Mouse (Mus musculus): Measurements from ENCODE around the gene Olfr1423. TPM values are rescaled to one million over a fixed set of nuclear protein-coding genes. Genes with fewer than 3 reads are reported as not detected.

The Olfr1423 gene
- polyA plus RNA-seq, 1 experiment from 2014 or later: 0.03 TPM

DNA sequence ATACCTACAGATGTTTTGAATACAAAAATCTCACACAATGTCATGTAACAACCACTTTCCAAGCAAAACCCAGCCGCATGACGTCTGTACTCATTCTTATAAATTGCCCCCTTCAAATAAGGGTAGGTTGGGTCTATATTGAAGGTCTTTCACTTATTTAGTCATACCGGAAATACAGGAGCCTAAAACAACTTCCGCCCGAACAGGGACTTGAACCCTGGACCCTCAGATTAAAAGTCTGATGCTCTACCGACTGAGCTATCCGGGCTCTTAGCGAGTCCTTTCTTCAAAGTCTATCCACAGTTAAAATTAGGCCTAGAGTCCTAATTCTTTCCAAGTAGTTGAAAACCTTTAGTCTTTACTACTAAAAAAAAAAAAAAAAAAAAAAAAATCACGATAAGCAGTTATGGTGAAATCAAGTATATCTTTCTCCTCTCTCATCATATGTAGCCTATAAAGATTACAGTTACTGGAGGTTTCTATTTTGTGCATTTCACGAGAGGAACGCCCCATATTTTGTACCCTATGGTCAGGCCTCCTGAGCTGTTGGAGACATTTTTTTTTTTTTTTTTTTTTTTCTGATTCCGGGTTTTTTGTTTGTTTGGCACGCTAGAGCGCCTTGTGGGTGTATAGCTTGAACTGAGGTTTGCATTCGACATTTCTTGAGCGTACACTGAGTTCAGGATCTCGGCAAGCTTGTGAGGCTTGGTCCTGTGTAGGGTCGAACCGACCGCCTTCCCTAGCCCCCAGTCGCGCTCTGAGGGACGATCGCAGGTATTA, 31.4 kb downstream of the Olfr1423 start:
- peak overlapping the region; percentile 82 for H3K9ac ChIP-seq (ENCODE audit: low read length)
- H3K4me2 ChIP-seq: peak overlapping the region; percentile 63
- H3K27me3 ChIP-seq (ENCODE audit: control insufficient read depth, insufficient read depth, low read length): peaks cover 4% of the 10 kb centered on the region
- under 1% methylated on average over 24 of the region's 24 CpGs for WGBS
- H3K4me3 ChIP-seq (ENCODE audit: low read depth, low read length): peak overlapping the region; percentile 64
- no peaks in the 10 kb centered on the region for H3K36me3 ChIP-seq (ENCODE audit: control insufficient read depth, insufficient read depth, low read length)
- peaks cover 3% of the 10 kb centered on the region; the same call in 1 of the 2 replicates for H3K4me1 ChIP-seq (ENCODE audit: control insufficient read depth, insufficient read depth, low read length)
- ATAC-seq (ENCODE audit: low FRiP score): no peak
- peak; percentile 99 for DNase-seq (ENCODE audit: low spot score, missing footprints)
- H3K9me3 ChIP-seq (ENCODE audit: control insufficient read depth, low read length): no peaks in the 10 kb centered on the region
- H3K27ac ChIP-seq (ENCODE audit: low read depth, low read length): peak overlapping the region; percentile 84

DNA sequence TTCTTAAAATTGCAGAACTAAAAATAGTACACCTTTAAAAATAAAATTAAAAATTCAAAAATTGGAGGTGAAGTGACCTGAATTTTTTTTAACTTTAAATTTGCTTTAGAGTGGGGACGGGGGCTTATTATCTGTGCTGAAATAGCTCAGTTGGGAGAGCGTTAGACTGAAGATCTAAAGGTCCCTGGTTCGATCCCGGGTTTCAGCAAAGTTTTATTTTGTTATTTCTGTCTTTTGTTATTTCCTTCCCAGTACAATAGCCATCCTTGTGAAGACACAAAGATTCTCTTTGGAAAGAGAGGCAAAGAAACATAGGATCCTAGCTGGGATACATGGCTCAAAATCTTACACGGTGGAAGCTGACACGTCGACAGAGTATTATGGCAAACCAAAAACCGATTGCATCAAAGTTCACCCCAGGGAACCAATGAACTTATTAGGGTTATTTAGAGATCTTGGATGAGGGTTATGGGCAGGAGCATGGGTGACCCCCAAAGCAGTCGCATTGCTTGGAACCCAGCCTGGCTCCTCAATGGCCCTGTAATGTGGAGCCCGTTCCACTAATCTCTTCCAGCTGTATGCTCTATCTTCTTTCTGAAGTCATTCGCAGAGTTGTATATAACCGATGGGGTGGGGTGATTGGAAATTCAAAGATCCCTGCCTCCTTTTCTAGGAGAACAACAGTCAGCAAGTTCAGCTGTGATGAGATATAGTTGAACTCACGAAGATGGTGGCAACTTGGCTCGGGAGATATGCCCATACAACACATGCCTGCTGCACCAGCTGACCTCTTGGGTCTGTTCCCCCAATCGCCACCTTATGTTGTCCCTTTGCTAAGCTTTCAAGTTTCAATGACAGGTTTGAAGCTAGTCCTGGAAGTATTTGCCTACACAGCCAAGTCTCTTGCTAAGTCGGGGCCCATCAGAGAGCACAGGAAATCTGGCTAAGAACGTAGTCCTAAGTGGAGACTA, 32.4 kb downstream of the Olfr1423 start:
- Histone ChIP-seq H3K4me3 (ENCODE audit: low read depth, low read length) (no peak overlapping the region), H3K4me1 (ENCODE audit: control insufficient read depth, insufficient read depth, low read length) (peaks cover 3% of the 10 kb centered on the region; the same call in 1 of the 2 replicates), H3K9ac (ENCODE audit: low read length) (no peak overlapping the region), H3K9me3 (ENCODE audit: control insufficient read depth, low read length) (no peaks in the 10 kb centered on the region), H3K36me3 (ENCODE audit: control insufficient read depth, insufficient read depth, low read length) (no peaks in the 10 kb centered on the region), H3K27ac (ENCODE audit: low read depth, low read length) (no peak overlapping the region), H3K27me3 (ENCODE audit: control insufficient read depth, insufficient read depth, low read length) (peaks cover 4% of the 10 kb centered on the region), H3K4me2 (no peak overlapping the region)
- DNase-seq (ENCODE audit: low spot score, missing footprints) (peak; percentile 90), ATAC-seq (ENCODE audit: low FRiP score) (no peak)
- 21% methylated on average over 17 of the region's 17 CpGs for WGBS

DNA sequence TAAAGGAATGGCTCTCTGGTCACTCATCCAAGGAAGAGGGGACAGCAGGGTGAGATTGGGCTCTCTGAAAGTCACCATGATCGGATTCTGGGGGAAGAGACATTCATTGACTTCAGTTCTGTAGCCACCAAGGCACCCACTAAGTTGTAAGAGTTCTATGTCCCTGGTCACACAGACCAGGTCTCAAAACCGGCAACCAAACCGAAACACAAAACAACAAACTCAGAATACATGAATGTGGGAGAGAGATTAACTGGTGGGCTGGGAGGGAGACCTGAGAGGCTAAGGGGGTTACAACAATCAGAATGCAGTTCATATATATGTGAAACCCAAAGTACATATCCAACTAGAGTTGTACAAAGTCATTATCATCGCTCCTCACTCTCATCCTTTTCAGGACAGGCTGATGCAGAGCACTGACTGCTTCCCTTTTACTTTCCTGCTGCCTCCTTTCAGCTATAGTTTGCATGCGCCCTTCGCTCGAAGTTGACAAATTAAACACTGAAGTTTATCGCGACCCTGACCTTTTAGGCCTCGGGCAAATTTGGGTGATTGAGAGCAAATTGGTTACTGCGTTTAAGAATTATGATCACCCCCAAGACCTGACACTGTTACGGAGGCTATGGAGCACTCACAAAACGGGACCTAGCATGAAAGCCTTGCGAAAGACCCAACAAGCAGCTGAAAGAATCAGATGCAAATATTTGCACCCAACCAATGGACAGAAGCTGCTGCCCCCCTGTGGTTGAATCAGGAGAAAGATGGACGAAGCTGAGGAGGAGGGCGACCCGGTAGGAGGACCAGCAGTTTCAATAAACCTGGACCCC, 33.8 kb downstream of the Olfr1423 start:
- peak overlapping the region; percentile 55 for H3K4me2 ChIP-seq
- DNase-seq (ENCODE audit: low spot score, missing footprints) (peak; percentile 94), ATAC-seq (ENCODE audit: low FRiP score) (no peak)
- WGBS: 8% methylated on average over 17 of the region's 17 CpGs
- H3K4me3 ChIP-seq (ENCODE audit: low read depth, low read length): peak overlapping the region; percentile 59
- H3K4me1 ChIP-seq (ENCODE audit: control insufficient read depth, insufficient read depth, low read length): no peaks in the 10 kb centered on the region
- no peak overlapping the region for H3K27ac ChIP-seq (ENCODE audit: low read depth, low read length)
- H3K36me3 ChIP-seq (ENCODE audit: control insufficient read depth, insufficient read depth, low read length): no peaks in the 10 kb centered on the region
- H3K27me3 ChIP-seq (ENCODE audit: control insufficient read depth, insufficient read depth, low read length): peaks cover 4% of the 10 kb centered on the region
- H3K9ac ChIP-seq (ENCODE audit: low read length): no peak overlapping the region
- H3K9me3 ChIP-seq (ENCODE audit: control insufficient read depth, low read length): no peaks in the 10 kb centered on the region

DNA sequence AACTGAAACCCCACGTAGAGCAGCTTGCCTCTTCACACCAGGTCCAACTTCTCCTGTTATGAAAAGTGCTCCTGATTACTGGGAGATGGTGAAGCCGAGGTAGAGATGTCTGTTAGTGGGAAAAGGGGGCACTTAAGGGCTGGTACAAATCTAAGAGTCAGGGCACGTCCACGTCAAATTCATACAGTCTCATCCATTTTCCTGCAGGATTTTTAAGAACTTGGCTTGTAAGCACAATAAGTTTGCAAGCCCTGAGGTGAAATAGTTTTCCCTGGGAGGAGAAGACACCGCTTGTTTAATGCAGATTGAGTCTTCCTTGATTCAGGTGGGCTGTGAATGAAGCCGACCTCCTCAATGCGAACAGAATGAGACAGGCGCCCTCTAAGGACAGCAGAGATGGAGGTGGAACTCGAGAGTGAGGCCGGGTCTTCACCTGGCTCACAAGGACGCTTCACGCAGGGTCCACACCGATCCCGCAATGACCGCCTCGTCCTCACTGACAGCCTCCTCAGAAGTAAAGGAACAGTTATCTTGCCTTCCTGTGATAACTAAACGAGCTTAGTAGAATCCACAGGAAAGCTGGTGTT, 34.7 kb downstream of the Olfr1423 start:
- Histone ChIP-seq H3K4me3 (ENCODE audit: low read depth, low read length) (peak overlapping the region; percentile 59), H3K36me3 (ENCODE audit: control insufficient read depth, insufficient read depth, low read length) (no peaks in the 10 kb centered on the region), H3K4me1 (ENCODE audit: control insufficient read depth, insufficient read depth, low read length) (no peaks in the 10 kb centered on the region), H3K27me3 (ENCODE audit: control insufficient read depth, insufficient read depth, low read length) (peaks cover 4% of the 10 kb centered on the region), H3K9me3 (ENCODE audit: control insufficient read depth, low read length) (no peaks in the 10 kb centered on the region), H3K4me2 (peak overlapping the region; percentile 55), H3K27ac (ENCODE audit: low read depth, low read length) (no peak overlapping the region), H3K9ac (ENCODE audit: low read length) (peak overlapping the region; percentile 43)
- 1% methylated on average over 17 of the region's 17 CpGs for WGBS
- no peak for DNase-seq (ENCODE audit: low spot score, missing footprints)
- ATAC-seq (ENCODE audit: low FRiP score): no peak

DNA sequence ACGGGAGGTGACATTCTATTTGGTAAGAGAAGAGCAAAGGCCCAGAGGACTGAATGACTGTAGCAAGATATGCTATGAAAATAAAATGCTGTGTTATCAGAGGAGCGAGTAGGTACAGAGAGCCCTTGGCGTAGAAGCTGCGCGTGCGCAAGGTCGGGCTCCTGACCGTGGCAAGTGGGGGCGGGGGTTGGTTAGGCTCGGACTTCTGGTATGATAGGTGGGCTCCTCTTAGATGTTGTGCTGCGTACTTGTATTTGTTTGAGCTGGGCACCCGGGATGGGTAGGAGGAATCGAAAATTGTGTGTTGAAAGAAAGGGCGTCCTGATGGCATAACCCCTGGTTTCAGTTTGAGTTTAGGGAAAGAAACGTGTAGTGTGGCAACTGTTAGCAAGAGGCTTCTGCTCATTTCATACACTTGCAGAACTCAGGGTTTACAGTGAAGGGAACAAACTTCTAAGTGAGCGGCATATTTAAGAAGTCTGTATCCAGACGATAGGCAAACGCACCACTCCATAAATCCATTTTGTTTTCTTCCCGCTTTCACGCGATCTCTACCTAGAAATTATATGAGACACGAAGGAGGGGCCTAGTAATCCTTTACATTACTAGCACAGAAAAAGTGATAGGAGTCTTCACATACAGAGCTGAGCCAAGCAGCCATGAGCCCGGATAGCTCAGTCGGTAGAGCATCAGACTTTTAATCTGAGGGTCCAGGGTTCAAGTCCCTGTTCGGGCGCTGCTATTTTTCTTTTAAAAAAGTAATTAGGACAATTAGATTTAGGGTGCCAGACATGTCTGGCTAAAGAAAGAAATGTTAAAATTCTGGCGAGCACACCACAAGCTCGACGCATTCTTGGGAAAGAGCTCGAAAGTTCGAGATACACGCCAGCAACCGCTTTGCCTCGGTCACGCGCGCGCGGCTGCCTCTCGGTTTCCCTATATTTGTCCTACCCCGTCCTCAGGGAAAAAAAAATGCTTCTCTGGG, 35.4 kb downstream of the Olfr1423 start:
- DNase-seq (ENCODE audit: low spot score, missing footprints) (peak; percentile 100), ATAC-seq (ENCODE audit: low FRiP score) (peak; percentile 73)
- Histone ChIP-seq H3K4me1 (ENCODE audit: control insufficient read depth, insufficient read depth, low read length) (no peaks in the 10 kb centered on the region), H3K27me3 (ENCODE audit: control insufficient read depth, insufficient read depth, low read length) (peaks cover 4% of the 10 kb centered on the region), H3K9me3 (ENCODE audit: control insufficient read depth, low read length) (no peaks in the 10 kb centered on the region), H3K4me2 (peak overlapping the region; percentile 55), H3K27ac (ENCODE audit: low read depth, low read length) (no peak overlapping the region; the same call in 1 of the 2 replicates), H3K36me3 (ENCODE audit: control insufficient read depth, insufficient read depth, low read length) (no peaks in the 10 kb centered on the region), H3K4me3 (ENCODE audit: low read depth, low read length) (peak overlapping the region; percentile 59), H3K9ac (ENCODE audit: low read length) (peak overlapping the region; percentile 55)
- under 1% methylated on average over 41 of the region's 41 CpGs for WGBS

DNA sequence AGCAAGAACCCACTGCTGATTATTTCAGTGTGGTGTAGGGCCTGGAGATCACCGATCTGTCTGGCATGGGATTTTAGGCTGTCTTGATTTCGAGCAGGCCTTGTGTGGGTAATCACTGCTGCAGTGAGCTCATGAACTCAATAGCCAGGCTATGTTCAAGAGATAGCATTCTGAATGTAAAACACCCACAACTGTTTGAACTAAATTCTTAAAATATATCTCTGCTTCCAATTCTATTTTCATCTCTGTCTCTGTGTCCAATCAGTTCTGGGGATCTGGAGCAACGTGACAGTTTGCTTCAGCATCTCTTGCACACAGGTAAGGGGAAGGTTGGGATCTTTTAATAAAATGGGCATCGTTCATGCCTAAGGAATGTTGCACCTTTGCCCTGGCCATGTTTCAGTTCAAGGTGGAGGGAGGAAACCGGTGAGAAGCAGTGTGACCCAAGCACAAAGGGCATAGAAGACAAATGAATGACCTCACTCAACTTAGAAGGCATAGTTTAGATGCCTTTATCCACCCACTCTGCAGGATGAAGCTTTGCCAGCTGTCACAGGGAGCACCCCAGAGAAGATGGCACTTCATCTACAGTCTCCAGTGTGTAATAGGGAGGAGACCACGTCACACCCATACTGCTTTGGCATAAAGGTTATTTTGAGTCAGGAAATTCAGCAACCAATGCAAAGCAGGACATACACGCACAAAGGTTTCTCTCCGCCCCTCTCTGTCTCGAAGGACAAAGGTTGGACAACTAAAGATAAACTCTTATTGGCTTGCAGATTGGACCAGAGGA, 36.7 kb downstream of the Olfr1423 start:
- Histone ChIP-seq H3K9me3 (ENCODE audit: control insufficient read depth, low read length) (no peaks in the 10 kb centered on the region), H3K4me3 (ENCODE audit: low read depth, low read length) (peak overlapping the region; percentile 59; the same call in 1 of the 2 replicates), H3K9ac (ENCODE audit: low read length) (0 out of 2 replicates have a peak overlapping the region, but pooled peaks have one; percentile 55), H3K27me3 (ENCODE audit: control insufficient read depth, insufficient read depth, low read length) (peaks cover 4% of the 10 kb centered on the region), H3K36me3 (ENCODE audit: control insufficient read depth, insufficient read depth, low read length) (no peaks in the 10 kb centered on the region), H3K4me2 (peak overlapping the region; percentile 55), H3K27ac (ENCODE audit: low read depth, low read length) (no peak overlapping the region), H3K4me1 (ENCODE audit: control insufficient read depth, insufficient read depth, low read length) (no peaks in the 10 kb centered on the region)
- peak; percentile 82 for DNase-seq (ENCODE audit: low spot score, missing footprints)
- 67% methylated on average over 9 of the region's 9 CpGs for WGBS
- ATAC-seq (ENCODE audit: low FRiP score): no peak

DNA sequence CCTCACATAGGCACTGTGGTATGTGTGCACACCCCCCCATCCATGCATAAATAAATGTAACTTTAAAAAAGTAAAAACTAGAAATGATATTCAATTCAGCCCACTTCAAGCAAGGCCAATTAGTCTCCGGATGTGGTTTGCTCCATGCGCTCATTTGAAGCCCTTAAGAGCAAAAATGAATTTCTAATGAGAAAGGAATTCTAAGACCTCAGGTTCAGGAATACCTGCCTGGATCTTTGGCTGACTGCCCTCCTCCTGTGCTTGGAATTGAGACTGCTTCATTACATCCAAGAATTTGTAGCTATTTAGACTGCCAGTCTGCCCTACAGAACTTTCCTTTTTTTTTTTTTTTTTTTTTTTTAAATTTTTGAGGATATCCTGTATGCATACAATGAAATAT, 37.5 kb downstream of the Olfr1423 start:
- H3K4me1 ChIP-seq (ENCODE audit: control insufficient read depth, insufficient read depth, low read length): no peaks in the 10 kb centered on the region
- WGBS: 92% methylated on average over 2 of the region's 2 CpGs
- H3K4me2 ChIP-seq: no peak overlapping the region
- peaks cover 4% of the 10 kb centered on the region for H3K27me3 ChIP-seq (ENCODE audit: control insufficient read depth, insufficient read depth, low read length)
- H3K9me3 ChIP-seq (ENCODE audit: control insufficient read depth, low read length): no peaks in the 10 kb centered on the region
- H3K36me3 ChIP-seq (ENCODE audit: control insufficient read depth, insufficient read depth, low read length): no peaks in the 10 kb centered on the region
- H3K27ac ChIP-seq (ENCODE audit: low read depth, low read length): no peak overlapping the region
- no peak overlapping the region for H3K4me3 ChIP-seq (ENCODE audit: low read depth, low read length)
- DNase-seq (ENCODE audit: low spot score, missing footprints) (peak; percentile 59), ATAC-seq (ENCODE audit: low FRiP score) (no peak)
- H3K9ac ChIP-seq (ENCODE audit: low read length): no peak overlapping the region
